Mouse (Mus musculus) megakaryocyte, embryonic 14.5 days (primary cell): ENCODE measurements around the gene Skil.

Experiments
- FLI1 ChIP-seq: IDR thresholded peaks from 2 replicates; pipeline ENCODE4 v1.6.1; 2012; ENCODE audit warnings: low read length, inconsistent platforms, mixed read lengths
- GATA1 ChIP-seq: IDR thresholded peaks from 3 replicates; pipeline ENCODE4 v1.6.1; 2012; ENCODE audit warnings: mixed read lengths, low read length, inconsistent platforms, borderline replicate concordance

- TF ChIP-seq GATA1, result no peak
- TF ChIP-seq FLI1, result no peak
These were observed 43.1 kb upstream of the Skil start for GRCm38 (mm10) chr3:31051730-31052129.
